Mouse (Mus musculus) neutrophil, adult 59 days (primary cell): ENCODE measurements around the gene Tasp1. TPM values are rescaled to one million over a fixed set of nuclear protein-coding genes. Genes with fewer than 3 reads are reported as not detected.

Source experiments
- total RNA-seq, 2 experiments: library from RNA; stranded (reverse); gene quantifications; 1 replicate in 1 of 2; 2 replicates in 1 of 2; pipeline ENCODE4 v1.2.4; 2023

Tasp1 gene
- total RNA-seq, result 1 to 10 TPM; 2.1 to 2.2 TPM

GRCm38 (mm10) chr2:140066353-140067314, at the start of gene Tasp1:
TSS of gene Tasp1 (minus strand) at chr2:140066805.

Other genes with a start within 250 kb of the Tasp1 start
- gene Gm17374, start 85.2 kb upstream of the Tasp1 start, total RNA-seq, result not detected
- 1 to 10 TPM; 6.8 to 8.6 TPM for gene Esf1, start 103.8 kb upstream of the Tasp1 start, total RNA-seq
- 1 to 10 TPM; 4.6 to 6.6 TPM for gene Ndufaf5, start 103.8 kb upstream of the Tasp1 start, total RNA-seq